Mouse (Mus musculus) limb, embryonic 11.5 days (tissue): ENCODE results near the gene Coro2b. TPM values are rescaled to one million over a fixed set of nuclear protein-coding genes. Genes with fewer than 3 reads are reported as not detected.

Source experiments
- ATAC-seq: fragments of 200-750 bp; cut with Nextera tagmentation; 2 replicates; pipeline ENCODE4 v1.8.0; 2017; ENCODE audit warnings: low read depth; ENCODE audit not compliant: insufficient number of reproducible peaks, low FRiP score, low TSS enrichment
- DNase-seq: peaks from one replicate; pipeline ENCODE4 v3.0.0-alpha.2; 2015; ENCODE audit warnings: low spot score
- H3K27ac ChIP-seq: fragments of 300-500 bp; sonication (generic); replicated peaks from 2 replicates; pipeline ENCODE4 v1.5.1; 2014; ENCODE audit warnings: low read depth, mild to moderate bottlenecking, low read length
- H3K27me3 ChIP-seq: fragments of 300-500 bp; sonication (generic); 2 replicates; pipeline ENCODE4 v1.6.1; 2014; ENCODE audit warnings: mild to moderate bottlenecking, low read length, mixed read lengths; ENCODE audit not compliant: control insufficient read depth, insufficient read depth
- H3K36me3 ChIP-seq: fragments of 300-500 bp; sonication (generic); 2 replicates; pipeline ENCODE4 v1.6.1; 2014; ENCODE audit warnings: mild to moderate bottlenecking, low read length, moderate library complexity, mixed read lengths; ENCODE audit not compliant: control insufficient read depth, insufficient read depth
- H3K4me1 ChIP-seq: fragments of 300-500 bp; sonication (generic); 2 replicates; pipeline ENCODE4 v1.6.1; 2014; ENCODE audit warnings: low read length, mixed read lengths; ENCODE audit not compliant: control insufficient read depth, insufficient read depth
- H3K4me2 ChIP-seq: fragments of 300-500 bp; sonication (generic); 2 replicates; pipeline ENCODE4 v1.6.1; 2014; ENCODE audit warnings: low read depth, mild to moderate bottlenecking, moderate library complexity; ENCODE audit not compliant: severe bottlenecking
- H3K4me3 ChIP-seq: fragments of 300-500 bp; sonication (generic); 2 replicates; pipeline ENCODE4 v1.5.1; 2014; ENCODE audit warnings: low read depth, low read length
- H3K9ac ChIP-seq: fragments of 300-500 bp; sonication (generic); 2 replicates; pipeline ENCODE4 v1.6.1; 2014; ENCODE audit warnings: mild to moderate bottlenecking, low read length
- H3K9me3 ChIP-seq: fragments of 300-500 bp; sonication (generic); 2 replicates; pipeline ENCODE4 v1.6.1; 2016; ENCODE audit warnings: low read length; ENCODE audit not compliant: control insufficient read depth
- WGBS: fragments of 180-500 bp; shearing (Covaris S2); extraction: QIAGEN DNeasy Blood & Tissue Kit; methylation state at CpG from one replicate; pipeline ENCODE4 v1.1.7; 2014; 5-methylcytosine and 5-hydroxymethylcytosine counted together
- polyA plus RNA-seq: library from polyadenylated mRNA; unstranded; fragments of >200 nt; fragmentation: Nextera tagmentation; extraction: Ambion mirVana; gene quantifications from 2 replicates; pipeline ENCODE4 v1.2.1, GENCODE M21; 2014

The Coro2b gene
- 5.6 and 7.1 TPM in 2 replicates for polyA plus RNA-seq

GRCm38 (mm10) chr9:62536655-62537631 lies at the start of gene Coro2b:
Gene Coro2b, minus strand, starts transcription at chr9:62537044.
- H3K27me3 ChIP-seq, result peaks cover 9% of the 10 kb centered on the region; the same call in 1 of the 2 replicates
- no peaks in the 10 kb centered on the region for H3K36me3 ChIP-seq
- WGBS, result under 1% methylated on average over 62 of the region's 74 CpGs

GRCm38 (mm10) chr9:62577558-62577957 lies 40.7 kb upstream of the Coro2b start:
- ATAC-seq, result no peak

More at GRCm38 (mm10) chr9:62536655-62537631, at the start of gene Coro2b:
- Histone ChIP-seq H3K9ac (peak within 1 kb of the TSS; percentile 79), H3K4me3 (peak within 1 kb of the TSS; percentile 66), H3K4me1 (peaks cover 9% of the 10 kb centered on the region), H3K4me2 (peak within 1 kb of the TSS; percentile 95), H3K9me3 (no peaks in the 10 kb centered on the region), H3K27ac (no peak within 1 kb of the TSS)
- ATAC-seq, result peak; percentile 31; the same call in 1 of the 2 replicates
- peak; percentile 74 for DNase-seq

GRCm38 (mm10) chr9:62569121-62569520 lies 32.3 kb upstream of the Coro2b start:
- no peaks in the 10 kb centered on the region for H3K27me3 ChIP-seq
- no peak overlapping the region for H3K4me3 ChIP-seq
- no peak for DNase-seq
- H3K27ac ChIP-seq, result no peak overlapping the region
- H3K4me2 ChIP-seq, result no peak overlapping the region
- H3K9me3 ChIP-seq, result no peaks in the 10 kb centered on the region
- ATAC-seq, result no peak
- no peaks in the 10 kb centered on the region for H3K36me3 ChIP-seq
- H3K9ac ChIP-seq, result no peak overlapping the region
- 86% methylated on average over 6 of the region's 6 CpGs for WGBS
- H3K4me1 ChIP-seq, result no peaks in the 10 kb centered on the region

More at GRCm38 (mm10) chr9:62577558-62577957, 40.7 kb upstream of the Coro2b start:
- Histone ChIP-seq H3K4me3 (no peak overlapping the region), H3K9me3 (no peaks in the 10 kb centered on the region), H3K9ac (no peak overlapping the region), H3K27me3 (no peaks in the 10 kb centered on the region), H3K4me2 (no peak overlapping the region), H3K27ac (no peak overlapping the region), H3K4me1 (no peaks in the 10 kb centered on the region), H3K36me3 (no peaks in the 10 kb centered on the region)
- WGBS, result 54% methylated on average over 1 of the region's 1 CpGs
- no peak for DNase-seq

- Histone ChIP-seq H3K27ac (no peak overlapping the region), H3K4me1 (no peaks in the 10 kb centered on the region), H3K27me3 (no peaks in the 10 kb centered on the region), H3K4me2 (no peak overlapping the region), H3K9ac (no peak overlapping the region), H3K9me3 (no peaks in the 10 kb centered on the region), H3K36me3 (no peaks in the 10 kb centered on the region), H3K4me3 (no peak overlapping the region)
- ATAC-seq (no peak), DNase-seq (no peak)
- WGBS, result 97% methylated on average over 1 of the region's 1 CpGs
Observed at GRCm38 (mm10) chr9:62567818-62568217, 31.0 kb upstream of the Coro2b start.

GRCm38 (mm10) chr9:62562236-62562635 lies 25.4 kb upstream of the Coro2b start:
- H3K36me3 ChIP-seq, result no peaks in the 10 kb centered on the region
- no peak overlapping the region for H3K4me2 ChIP-seq
- 88% methylated on average over 6 of the region's 6 CpGs for WGBS
- DNase-seq, result no peak
- no peaks in the 10 kb centered on the region for H3K4me1 ChIP-seq
- H3K27me3 ChIP-seq, result no peaks in the 10 kb centered on the region
- H3K4me3 ChIP-seq, result no peak overlapping the region
- H3K9ac ChIP-seq, result no peak overlapping the region
- no peaks in the 10 kb centered on the region for H3K9me3 ChIP-seq
- no peak for ATAC-seq
- no peak overlapping the region for H3K27ac ChIP-seq

GRCm38 (mm10) chr9:62560432-62560831 lies 23.6 kb upstream of the Coro2b start:
- no peak overlapping the region for H3K9ac ChIP-seq
- ATAC-seq, result no peak
- H3K27me3 ChIP-seq, result no peaks in the 10 kb centered on the region
- no peaks in the 10 kb centered on the region for H3K9me3 ChIP-seq
- H3K27ac ChIP-seq, result no peak overlapping the region
- no peak overlapping the region for H3K4me3 ChIP-seq
- H3K4me2 ChIP-seq, result no peak overlapping the region
- H3K36me3 ChIP-seq, result no peaks in the 10 kb centered on the region
- H3K4me1 ChIP-seq, result no peaks in the 10 kb centered on the region
- WGBS, result 93% methylated on average over 4 of the region's 4 CpGs
- no peak for DNase-seq

GRCm38 (mm10) chr9:62560006-62560405 lies 23.2 kb upstream of the Coro2b start:
- Histone ChIP-seq H3K27ac (no peak overlapping the region), H3K4me3 (no peak overlapping the region), H3K27me3 (no peaks in the 10 kb centered on the region), H3K4me1 (no peaks in the 10 kb centered on the region), H3K9ac (no peak overlapping the region), H3K4me2 (no peak overlapping the region), H3K9me3 (no peaks in the 10 kb centered on the region), H3K36me3 (no peaks in the 10 kb centered on the region)
- 80% methylated on average over 5 of the region's 5 CpGs for WGBS
- DNase-seq (no peak), ATAC-seq (no peak)

- Histone ChIP-seq H3K27me3 (no peaks in the 10 kb centered on the region), H3K9me3 (no peaks in the 10 kb centered on the region), H3K27ac (no peak overlapping the region), H3K36me3 (no peaks in the 10 kb centered on the region), H3K4me3 (no peak overlapping the region), H3K4me2 (no peak overlapping the region), H3K4me1 (no peaks in the 10 kb centered on the region), H3K9ac (no peak overlapping the region)
- 82% methylated on average over 3 of the region's 3 CpGs for WGBS
- ATAC-seq (no peak), DNase-seq (no peak)
Observed at GRCm38 (mm10) chr9:62559446-62559845, 22.6 kb upstream of the Coro2b start.
